Mouse (Mus musculus) neural tube, embryonic 12.5 days (tissue): ENCODE measurements around the gene B3galt5. TPM values are rescaled to one million over a fixed set of nuclear protein-coding genes. Genes with fewer than 3 reads are reported as not detected.
"Not testable (repeated sequence)": the region's sequence is repeated elsewhere in the genome, so short reads cannot be mapped to it uniquely, and the experiment has no call there.

Experiments used
- ATAC-seq: fragments of 200-750 bp; cut with Nextera tagmentation; 2 replicates; pipeline ENCODE4 v1.8.0; 2017; ENCODE audit warnings: low read depth, mild to moderate bottlenecking, moderate TSS enrichment, moderate library complexity; ENCODE audit not compliant: low FRiP score
- H3K27ac ChIP-seq: fragments of 300-500 bp; sonication (generic); 2 replicates; pipeline ENCODE4 v1.5.1; 2016
- H3K27me3 ChIP-seq: fragments of 300-500 bp; sonication (generic); replicated peaks from 2 replicates; pipeline ENCODE4 v1.6.1; 2016; ENCODE audit warnings: mild to moderate bottlenecking
- H3K36me3 ChIP-seq: fragments of 300-500 bp; sonication (generic); 2 replicates; pipeline ENCODE4 v1.6.1; 2016; ENCODE audit warnings: mild to moderate bottlenecking
- H3K4me1 ChIP-seq: fragments of 300-500 bp; sonication (generic); 2 replicates; pipeline ENCODE4 v1.6.1; 2016
- H3K4me2 ChIP-seq: fragments of 300-500 bp; sonication (generic); replicated peaks from 2 replicates; pipeline ENCODE4 v1.6.1; 2016; ENCODE audit warnings: mild to moderate bottlenecking
- H3K4me3 ChIP-seq: fragments of 300-500 bp; sonication (generic); 2 replicates; pipeline ENCODE4 v1.5.1; 2016
- H3K9ac ChIP-seq: fragments of 300-500 bp; sonication (generic); 2 replicates; pipeline ENCODE4 v1.6.1; 2016; ENCODE audit warnings: mild to moderate bottlenecking
- H3K9me3 ChIP-seq: fragments of 300-500 bp; sonication (generic); 2 replicates; pipeline ENCODE4 v1.6.1; 2016; ENCODE audit warnings: mild to moderate bottlenecking
- whole genome bisulfite sequencing: fragments of 180-500 bp; shearing (Covaris S2); methylation state at CpG from one replicate; pipeline ENCODE4 v1.1.7; 2016; 5-methylcytosine and 5-hydroxymethylcytosine counted together
- polyA plus RNA-seq: library from polyadenylated mRNA; unstranded; fragments of >200 nt; fragmentation: Nextera tagmentation; extraction: Ambion mirVana; gene quantifications from 2 replicates; pipeline ENCODE4 v1.2.1, GENCODE M21; 2016

The B3galt5 gene
- polyA plus RNA-seq, 1 experiment from 2014 or later = 1.0 TPM

- WGBS = 95% methylated on average over 1 of the region's 1 CpGs
- H3K9ac ChIP-seq = no peak overlapping the region
- no peak for ATAC-seq
- no peaks in the 10 kb centered on the region; the same call in 1 of the 2 replicates for H3K4me1 ChIP-seq
- no peaks in the 10 kb centered on the region for H3K9me3 ChIP-seq
- no peaks in the 10 kb centered on the region for H3K36me3 ChIP-seq
- H3K4me2 ChIP-seq = no peak overlapping the region
- H3K27ac ChIP-seq = no peak overlapping the region
- H3K27me3 ChIP-seq = no peaks in the 10 kb centered on the region
- H3K4me3 ChIP-seq = no peak overlapping the region
Observed at GRCm38 (mm10) chr16:96322739-96323138, 87.1 kb downstream of the B3galt5 start.

DNA sequence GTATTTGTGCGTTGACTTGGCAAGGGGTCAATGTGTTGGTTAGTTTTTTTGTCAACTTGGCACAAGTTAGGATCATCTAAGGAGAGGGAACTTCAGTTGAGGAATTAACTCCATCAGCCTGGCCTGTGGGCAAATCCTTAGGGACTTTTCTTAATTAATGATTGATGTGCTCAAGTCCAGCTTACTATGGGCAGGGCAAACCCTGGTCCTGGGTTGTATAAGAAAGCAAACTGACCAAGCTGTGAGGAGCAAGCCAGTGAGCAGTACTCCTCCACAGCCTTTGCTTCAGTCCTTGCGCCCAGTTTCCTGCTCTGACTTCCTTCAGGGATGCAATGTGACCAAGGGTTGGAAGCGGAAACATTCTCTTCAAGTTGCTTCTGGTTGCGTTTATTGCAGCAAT lies 87.6 kb downstream of the B3galt5 start:
- H3K4me1 ChIP-seq = no peaks in the 10 kb centered on the region; the same call in 1 of the 2 replicates
- H3K9ac ChIP-seq = no peak overlapping the region
- H3K36me3 ChIP-seq = no peaks in the 10 kb centered on the region
- no peak overlapping the region for H3K27ac ChIP-seq
- no peak overlapping the region for H3K4me2 ChIP-seq
- no peaks in the 10 kb centered on the region for H3K9me3 ChIP-seq
- no peaks in the 10 kb centered on the region for H3K27me3 ChIP-seq
- WGBS = 90% methylated on average over 4 of the region's 4 CpGs
- no peak for ATAC-seq
- no peak overlapping the region for H3K4me3 ChIP-seq

GRCm38 (mm10) chr16:96326110-96326999 lies 90.8 kb downstream of the B3galt5 start:
- WGBS = 45% methylated on average over 10 of the region's 10 CpGs
- H3K27ac ChIP-seq = no peak overlapping the region
- ATAC-seq = no peak

DNA sequence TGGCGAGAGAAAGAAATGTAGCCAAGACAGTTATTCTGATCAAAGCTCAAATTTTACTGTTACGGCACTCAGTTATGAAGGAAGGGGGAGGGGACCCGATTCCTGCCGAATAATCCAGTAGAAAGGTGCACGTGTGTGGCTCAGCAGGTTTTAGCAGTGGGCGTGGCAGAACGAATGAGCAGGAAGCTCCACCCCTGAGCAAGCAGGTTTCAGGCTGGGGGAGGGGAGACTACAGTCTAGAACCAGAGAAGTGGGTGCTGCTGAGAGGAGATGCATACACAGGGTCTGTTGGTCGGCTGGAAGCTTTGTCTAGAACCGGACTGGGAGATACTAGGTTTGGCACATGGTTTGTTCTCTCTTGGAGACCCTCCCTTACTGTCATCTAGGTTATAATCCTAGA lies 91.7 kb downstream of the B3galt5 start:
- 45% methylated on average over 9 of the region's 9 CpGs for WGBS
- not testable (repeated sequence) for H3K9me3 ChIP-seq, ATAC-seq, H3K36me3 ChIP-seq, H3K4me3 ChIP-seq, H3K9ac ChIP-seq, H3K4me1 ChIP-seq, H3K4me2 ChIP-seq, H3K27ac ChIP-seq, H3K27me3 ChIP-seq

More at GRCm38 (mm10) chr16:96326110-96326999, 90.8 kb downstream of the B3galt5 start:
- no peaks in the 10 kb centered on the region for H3K9me3 ChIP-seq
- no peak overlapping the region for H3K4me3 ChIP-seq
- H3K27me3 ChIP-seq = no peaks in the 10 kb centered on the region
- no peaks in the 10 kb centered on the region; the same call in 1 of the 2 replicates for H3K4me1 ChIP-seq
- no peak overlapping the region for H3K9ac ChIP-seq
- H3K4me2 ChIP-seq = no peak overlapping the region
- H3K36me3 ChIP-seq = no peaks in the 10 kb centered on the region

DNA sequence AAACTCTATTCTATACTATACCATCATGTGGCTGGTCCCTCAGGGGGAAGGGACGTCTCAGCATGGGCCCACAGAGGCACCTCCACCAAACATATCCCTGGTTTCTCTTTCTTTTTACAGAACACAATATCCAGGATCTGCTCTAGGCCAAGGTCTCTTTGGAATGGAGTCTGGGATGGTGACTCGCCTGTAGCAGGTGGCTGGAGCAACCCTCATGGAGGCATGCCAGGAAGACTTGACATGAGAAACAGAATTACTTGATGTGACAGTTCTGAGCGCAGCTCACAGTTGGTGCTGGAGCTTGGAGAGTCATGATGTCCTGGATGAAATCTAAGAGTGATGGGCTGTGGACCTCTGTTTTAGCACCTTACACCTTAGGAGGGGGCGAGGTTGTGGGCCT lies 104.0 kb downstream of the B3galt5 start:
- WGBS = 85% methylated on average over 4 of the region's 4 CpGs
- no peaks in the 10 kb centered on the region for H3K9me3 ChIP-seq
- H3K36me3 ChIP-seq = no peaks in the 10 kb centered on the region
- H3K4me1 ChIP-seq = no peaks in the 10 kb centered on the region
- H3K9ac ChIP-seq = no peak overlapping the region
- no peak for ATAC-seq
- no peaks in the 10 kb centered on the region for H3K27me3 ChIP-seq
- H3K4me2 ChIP-seq = no peak overlapping the region
- H3K27ac ChIP-seq = no peak overlapping the region
- no peak overlapping the region for H3K4me3 ChIP-seq

DNA sequence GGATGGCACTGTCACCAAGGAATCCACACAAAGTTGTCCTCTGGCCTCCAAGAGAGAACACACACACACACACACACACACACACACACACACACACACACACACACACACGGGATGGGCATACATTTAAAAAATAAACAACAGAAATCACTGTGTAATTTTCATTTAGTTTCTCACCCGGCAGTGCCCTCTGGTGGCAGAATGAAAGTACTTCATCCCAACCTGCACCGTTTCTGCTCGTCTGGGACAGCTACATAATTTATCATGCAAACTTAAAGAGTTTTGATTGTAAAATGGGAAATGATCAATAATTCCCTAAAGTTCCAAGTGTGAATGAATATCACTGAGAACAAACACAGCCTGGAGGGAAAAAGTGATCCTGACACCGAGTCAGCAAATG lies 105.7 kb downstream of the B3galt5 start:
- no peaks in the 10 kb centered on the region for H3K9me3 ChIP-seq
- H3K4me2 ChIP-seq = no peak overlapping the region
- no peak overlapping the region for H3K27ac ChIP-seq
- no peak overlapping the region for H3K9ac ChIP-seq
- no peaks in the 10 kb centered on the region for H3K27me3 ChIP-seq
- H3K36me3 ChIP-seq = no peaks in the 10 kb centered on the region
- 12% methylated on average over 5 of the region's 5 CpGs for WGBS
- ATAC-seq = no peak
- no peak overlapping the region for H3K4me3 ChIP-seq
- H3K4me1 ChIP-seq = no peaks in the 10 kb centered on the region

- Histone ChIP-seq H3K9ac (no peak overlapping the region), H3K4me1 (no peaks in the 10 kb centered on the region), H3K27ac (no peak overlapping the region), H3K4me2 (no peak overlapping the region), H3K4me3 (no peak overlapping the region), H3K9me3 (no peaks in the 10 kb centered on the region), H3K27me3 (no peaks in the 10 kb centered on the region), H3K36me3 (no peaks in the 10 kb centered on the region)
- ATAC-seq = no peak
- 85% methylated on average over 4 of the region's 4 CpGs for WGBS
Observed at GRCm38 (mm10) chr16:96341945-96342344, 106.3 kb downstream of the B3galt5 start.

DNA sequence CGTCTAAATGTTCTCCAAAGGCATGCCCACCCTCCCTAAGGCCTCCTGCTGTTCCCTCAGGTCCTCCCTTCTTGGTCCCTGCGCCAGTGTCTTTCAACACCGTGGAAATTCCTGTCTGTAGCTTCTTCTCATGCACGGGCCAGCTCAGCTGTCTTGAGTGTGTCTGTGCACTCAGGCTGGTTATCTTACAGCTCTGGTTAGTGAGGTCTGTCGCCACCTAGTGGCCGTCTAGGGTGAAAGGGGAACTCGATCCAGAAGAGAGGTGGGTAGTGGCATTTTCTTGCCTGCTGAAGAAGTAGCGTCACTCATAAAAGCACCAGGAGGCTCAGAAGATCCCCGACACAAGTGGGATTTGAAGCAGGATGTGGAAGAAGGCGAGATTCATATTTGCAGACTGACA lies 109.5 kb downstream of the B3galt5 start:
- no peaks in the 10 kb centered on the region for H3K9me3 ChIP-seq
- WGBS = 5% methylated on average over 10 of the region's 10 CpGs
- ATAC-seq = peak; percentile 82
- no peak overlapping the region for H3K4me3 ChIP-seq
- H3K27me3 ChIP-seq = no peaks in the 10 kb centered on the region
- H3K36me3 ChIP-seq = no peaks in the 10 kb centered on the region
- no peak overlapping the region for H3K4me2 ChIP-seq
- no peaks in the 10 kb centered on the region for H3K4me1 ChIP-seq
- H3K9ac ChIP-seq = no peak overlapping the region
- no peak overlapping the region for H3K27ac ChIP-seq

GRCm38 (mm10) chr16:96348070-96348469 lies 112.5 kb downstream of the B3galt5 start:
- 59% methylated on average over 11 of the region's 11 CpGs for WGBS
- Histone ChIP-seq H3K27ac (no peak overlapping the region), H3K36me3 (no peaks in the 10 kb centered on the region), H3K9me3 (no peaks in the 10 kb centered on the region), H3K4me1 (no peaks in the 10 kb centered on the region), H3K27me3 (no peaks in the 10 kb centered on the region), H3K9ac (no peak overlapping the region), H3K4me3 (no peak overlapping the region), H3K4me2 (0 out of 2 replicates have a peak overlapping the region, but pooled peaks have one; percentile 12)
- ATAC-seq = no peak

GRCm38 (mm10) chr16:96348766-96349165 lies 113.2 kb downstream of the B3galt5 start:
- Histone ChIP-seq H3K36me3 (no peaks in the 10 kb centered on the region), H3K9me3 (no peaks in the 10 kb centered on the region), H3K4me3 (no peak overlapping the region), H3K27ac (no peak overlapping the region), H3K9ac (no peak overlapping the region), H3K4me2 (no peak overlapping the region), H3K27me3 (no peaks in the 10 kb centered on the region), H3K4me1 (no peaks in the 10 kb centered on the region)
- 72% methylated on average over 5 of the region's 5 CpGs for WGBS
- no peak for ATAC-seq

GRCm38 (mm10) chr16:96351520-96351919 lies 115.9 kb downstream of the B3galt5 start:
- Histone ChIP-seq H3K36me3 (no peaks in the 10 kb centered on the region), H3K4me1 (no peaks in the 10 kb centered on the region), H3K4me2 (no peak overlapping the region), H3K9me3 (no peaks in the 10 kb centered on the region), H3K27ac (no peak overlapping the region), H3K4me3 (no peak overlapping the region), H3K9ac (no peak overlapping the region), H3K27me3 (no peaks in the 10 kb centered on the region)
- no peak for ATAC-seq
- WGBS = 97% methylated on average over 2 of the region's 2 CpGs

DNA sequence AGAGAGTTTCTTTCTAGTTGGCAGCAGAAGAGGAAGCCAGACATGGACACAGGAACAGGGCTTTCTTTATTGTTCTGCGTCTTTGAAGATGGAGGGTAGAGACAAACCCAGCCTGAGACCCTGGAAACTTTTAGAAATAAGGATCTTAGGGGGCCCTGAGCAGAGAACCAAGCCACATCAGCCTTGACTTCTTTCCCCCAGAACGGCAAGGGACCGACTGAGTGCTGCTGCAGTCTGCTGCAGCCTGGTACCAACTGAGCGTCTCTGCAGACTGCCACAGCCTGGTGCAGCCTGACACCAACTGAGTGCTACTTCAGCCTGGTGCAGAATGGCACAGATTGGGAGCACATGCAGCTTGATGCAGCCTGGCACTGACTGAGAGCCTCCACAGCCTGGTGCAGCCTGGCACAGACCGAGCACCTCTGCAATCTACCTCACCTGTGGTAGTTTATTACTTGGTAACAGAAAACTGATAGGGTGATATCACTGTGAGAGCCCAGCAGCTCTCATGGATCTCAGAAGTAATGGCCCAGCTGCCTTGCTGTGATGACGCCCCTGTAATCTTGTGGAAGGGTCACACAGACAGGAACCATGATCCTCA lies 117.8 kb downstream of the B3galt5 start:
- Histone ChIP-seq H3K9ac (no peak overlapping the region), H3K27me3 (no peaks in the 10 kb centered on the region), H3K27ac (no peak overlapping the region), H3K4me3 (no peak overlapping the region), H3K4me1 (no peaks in the 10 kb centered on the region), H3K9me3 (no peaks in the 10 kb centered on the region), H3K36me3 (no peaks in the 10 kb centered on the region), H3K4me2 (0 out of 2 replicates have a peak overlapping the region, but pooled peaks have one; percentile 36)
- no peak; the same call in 1 of the 2 replicates for ATAC-seq
- 82% methylated on average over 6 of the region's 6 CpGs for WGBS
